Mouse (Mus musculus) cortical plate, adult 2 months (tissue): ENCODE results near the gene Olfr1204.

Experiments used
- CTCF ChIP-seq: fragments of 200-500 bp; IDR thresholded peaks from 2 replicates; pipeline ENCODE4 v1.5.1; 2011; ENCODE audit warnings: mild to moderate bottlenecking, control low read depth, low read length; ENCODE audit not compliant: insufficient read depth; ENCODE audit errors: extremely low read depth
- POLR2A ChIP-seq: fragments of 200-500 bp; IDR thresholded peaks from 2 replicates; pipeline ENCODE4 v1.6.1; 2011; ENCODE audit warnings: mild to moderate bottlenecking, low read length, control low read depth; ENCODE audit not compliant: insufficient read depth; ENCODE audit errors: extremely low read depth

- TF ChIP-seq CTCF (no peak), POLR2A (no peak)
Observed at GRCm38 (mm10) chr2:88902211-88902610, 53.1 kb downstream of the Olfr1204 start, which contains the start of gene Olfr1208.
